Mouse (Mus musculus) urinary bladder, postnatal 0 days (tissue): Measurements from ENCODE around the gene Cdhr2. TPM values are rescaled to one million over a fixed set of nuclear protein-coding genes. Genes with fewer than 3 reads are reported as not detected.

Experiments used
- polyA plus RNA-seq: library from polyadenylated mRNA; unstranded; fragments of >200 nt; fragmentation: Nextera tagmentation; extraction: Ambion mirVana; gene quantifications from 2 replicates; pipeline ENCODE4 v1.2.1, GENCODE M21; 2015

Gene Cdhr2
- polyA plus RNA-seq, result 0.02 and 0.04 TPM in 2 replicates

GRCm38 (mm10) chr13:54701243-54701642 lies at the start of gene Cdhr2:
Gene Cdhr2, plus strand, starts transcription at chr13:54701461.

GRCm38 (mm10) chr13:54693558-54694347 lies 7.5 kb upstream of the Cdhr2 start, which contains the start of gene Rnf44:
Gene Rnf44, minus strand, starts transcription at chr13:54693907.

GRCm38 (mm10) chr13:54749864-54750411 lies 48.7 kb downstream of the Cdhr2 start, which contains the start of gene Gprin1:
Gene Gprin1, minus strand, starts transcription at chr13:54749874.

GRCm38 (mm10) chr13:54766192-54766768 lies 65.0 kb downstream of the Cdhr2 start, which contains the start of gene Sncb:
Gene Sncb, minus strand, starts transcription at chr13:54766595.

GRCm38 (mm10) chr13:54783698-54784097 lies 82.4 kb downstream of the Cdhr2 start, which contains the start of gene Eif4e1b:
Gene Eif4e1b, plus strand, starts transcription at chr13:54783998.

Other genes starting within 250 kb of the Cdhr2 start
- gene Thoc3, start 232.6 kb upstream of the Cdhr2 start, polyA plus RNA-seq, result 47.3 and 55.4 TPM in 2 replicates
- 2.9 and 3.0 TPM in 2 replicates for gene Simc1, start 197.7 kb upstream of the Cdhr2 start, polyA plus RNA-seq
- 95.0 and 99.7 TPM in 2 replicates for gene 4833439L19Rik, start 136.0 kb upstream of the Cdhr2 start, polyA plus RNA-seq
- 13.6 and 14.4 TPM in 2 replicates for gene Arl10, start 126.4 kb upstream of the Cdhr2 start, polyA plus RNA-seq
- gene Nop16, start 111.4 kb upstream of the Cdhr2 start, polyA plus RNA-seq, result 37.0 and 40.0 TPM in 2 replicates
- gene Higd2a, start 111.3 kb upstream of the Cdhr2 start, polyA plus RNA-seq, result 214 and 221 TPM in 2 replicates
- 107 and 125 TPM in 2 replicates for gene Cltb, start 90.1 kb upstream of the Cdhr2 start, polyA plus RNA-seq
- gene Faf2, start 79.7 kb upstream of the Cdhr2 start, polyA plus RNA-seq, result 60.8 and 67.5 TPM in 2 replicates
- 54.0 and 56.8 TPM in 2 replicates for gene Rnf44, start 7.6 kb upstream of the Cdhr2 start, polyA plus RNA-seq
- gene Gprin1, start 48.4 kb downstream of the Cdhr2 start, polyA plus RNA-seq, result 0.12 and 0.14 TPM in 2 replicates
- gene Sncb, start 65.1 kb downstream of the Cdhr2 start, polyA plus RNA-seq, result not detected in 2 replicates
- gene Eif4e1b, start 82.5 kb downstream of the Cdhr2 start, polyA plus RNA-seq, result not detected in 2 replicates
- 56.1 and 56.3 TPM in 2 replicates for gene Tspan17, start 87.9 kb downstream of the Cdhr2 start, polyA plus RNA-seq
- 9.4 and 9.5 TPM in 2 replicates for gene Unc5a, start 247.9 kb downstream of the Cdhr2 start, polyA plus RNA-seq